Mouse (Mus musculus) cerebellum, postnatal 14 days (tissue): Measurements from ENCODE around the gene Dram1.

Experiments used
- DNase-seq, 2 experiments: peaks; one replicate each; pipeline ENCODE4 v3.0.0; 2021; ENCODE audit warnings: mixed read lengths in 2 of 2

Gene Dram1

GRCm38 (mm10) chr10:88281699-88282098 lies 97.2 kb downstream of the Dram1 start:
- DNase-seq = no peak

- DNase-seq = no peak
Measured at GRCm38 (mm10) chr10:88274045-88274444, 104.8 kb downstream of the Dram1 start.
